Mouse (Mus musculus) cerebellum, adult 2 months (tissue): Measurements from ENCODE around the gene Klhl36.

Experiments
- CTCF ChIP-seq: fragments of 200-500 bp; IDR thresholded peaks from 2 replicates; pipeline ENCODE4 v1.5.1; 2011; ENCODE audit warnings: low read depth, mild to moderate bottlenecking, control low read depth, low read length, moderate library complexity, borderline replicate concordance; ENCODE audit not compliant: insufficient read depth
- POLR2A ChIP-seq: fragments of 200-500 bp; IDR thresholded peaks from 2 replicates; pipeline ENCODE4 v1.6.1; 2011; ENCODE audit warnings: low read length, control low read depth, borderline replicate concordance; ENCODE audit not compliant: insufficient read depth

DNA sequence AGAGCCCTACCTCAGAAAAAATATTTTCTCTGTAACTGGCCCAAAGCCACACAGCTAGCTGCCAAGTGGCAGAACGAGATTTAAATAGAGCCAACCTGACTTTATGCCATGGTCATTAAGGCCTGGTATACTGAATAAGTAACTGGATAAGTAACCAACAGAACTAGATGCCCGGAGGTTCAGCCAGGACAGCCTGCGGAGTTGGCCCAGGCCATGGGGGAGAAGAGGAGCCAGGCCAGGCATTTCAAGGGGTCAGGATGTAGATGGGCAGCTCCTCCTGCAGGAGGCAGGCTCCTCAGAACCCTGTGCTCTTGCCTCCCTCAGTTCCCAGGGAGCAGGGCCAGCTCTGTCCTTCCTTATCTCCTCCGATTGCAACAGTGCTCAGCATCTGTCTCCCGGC, 6.4 kb upstream of the Klhl36 start:
- no peak; the same call in 1 of the 2 replicates for TF ChIP-seq CTCF
- no peak for TF ChIP-seq POLR2A
